Mouse (Mus musculus) MEL (cell line): Measurements from ENCODE around the gene Hdgfl2.

Experiments
- CHD1 ChIP-seq: IDR thresholded peaks from 2 replicates; pipeline ENCODE4 v1.6.1; 2012; ENCODE audit warnings: low read depth, mild to moderate bottlenecking, inconsistent platforms, low read length, improper control_type of control experiment
- CTCF ChIP-seq, 3 experiments: IDR thresholded peaks in 2 of 3; conservative IDR thresholded peaks in 1 of 3; 2 replicates each; pipeline ENCODE4 v1.5.1; 2011 to 2012; ENCODE audit warnings: low read length in 3 of 3, low read depth in 2 of 3, mild to moderate bottlenecking in 2 of 3, improper control_type of control experiment in 1 of 3, inconsistent platforms in 1 of 3, mixed read lengths in 1 of 3, moderate library complexity in 1 of 3; ENCODE audit not compliant: control insufficient read depth in 1 of 3, insufficient read depth in 1 of 3, poor library complexity in 1 of 3, severe bottlenecking in 1 of 3
- EP300 ChIP-seq, 2 experiments: IDR thresholded peaks; 2 replicates each; pipeline ENCODE4 v1.6.1; 2011; ENCODE audit warnings: improper control_type of control experiment in 2 of 2, low read length in 2 of 2, low read depth in 1 of 2, mild to moderate bottlenecking in 1 of 2
- POLR2A ChIP-seq, 2 experiments: IDR thresholded peaks; 2 replicates each; pipeline ENCODE4 v1.6.1; 2011 to 2012; ENCODE audit warnings: low read length in 2 of 2, mild to moderate bottlenecking in 2 of 2, control low read depth in 1 of 2, improper control_type of control experiment in 1 of 2, low read depth in 1 of 2, moderate library complexity in 1 of 2; ENCODE audit not compliant: control insufficient read depth in 1 of 2, insufficient read depth in 1 of 2, poor library complexity in 1 of 2
- RAD21 ChIP-seq: IDR thresholded peaks from 2 replicates; pipeline ENCODE4 v1.6.1; 2011; ENCODE audit warnings: mild to moderate bottlenecking, low read depth, low read length, improper control_type of control experiment
- SIN3A ChIP-seq: IDR thresholded peaks from 2 replicates; pipeline ENCODE4 v1.6.1; 2012; ENCODE audit warnings: low read length, improper control_type of control experiment, inconsistent platforms
- TAL1 ChIP-seq: IDR thresholded peaks from 2 replicates; pipeline ENCODE4 v1.6.1; 2012; ENCODE audit warnings: mild to moderate bottlenecking, inconsistent platforms, low read length, moderate library complexity, mixed read lengths
- TBP ChIP-seq: IDR thresholded peaks from 2 replicates; pipeline ENCODE4 v1.8.0; 2011; ENCODE audit warnings: low read depth, low read length, improper control_type of control experiment
- TCF12 ChIP-seq: IDR thresholded peaks from 2 replicates; pipeline ENCODE4 v1.6.1; 2014; ENCODE audit warnings: low read depth, mild to moderate bottlenecking, inconsistent platforms, low read length, improper control_type of control experiment, moderate library complexity
- USF1 ChIP-seq: IDR thresholded peaks from 2 replicates; pipeline ENCODE4 v1.6.1; 2014; ENCODE audit warnings: low read depth, mild to moderate bottlenecking, inconsistent platforms, low read length, improper control_type of control experiment, moderate library complexity

DNA sequence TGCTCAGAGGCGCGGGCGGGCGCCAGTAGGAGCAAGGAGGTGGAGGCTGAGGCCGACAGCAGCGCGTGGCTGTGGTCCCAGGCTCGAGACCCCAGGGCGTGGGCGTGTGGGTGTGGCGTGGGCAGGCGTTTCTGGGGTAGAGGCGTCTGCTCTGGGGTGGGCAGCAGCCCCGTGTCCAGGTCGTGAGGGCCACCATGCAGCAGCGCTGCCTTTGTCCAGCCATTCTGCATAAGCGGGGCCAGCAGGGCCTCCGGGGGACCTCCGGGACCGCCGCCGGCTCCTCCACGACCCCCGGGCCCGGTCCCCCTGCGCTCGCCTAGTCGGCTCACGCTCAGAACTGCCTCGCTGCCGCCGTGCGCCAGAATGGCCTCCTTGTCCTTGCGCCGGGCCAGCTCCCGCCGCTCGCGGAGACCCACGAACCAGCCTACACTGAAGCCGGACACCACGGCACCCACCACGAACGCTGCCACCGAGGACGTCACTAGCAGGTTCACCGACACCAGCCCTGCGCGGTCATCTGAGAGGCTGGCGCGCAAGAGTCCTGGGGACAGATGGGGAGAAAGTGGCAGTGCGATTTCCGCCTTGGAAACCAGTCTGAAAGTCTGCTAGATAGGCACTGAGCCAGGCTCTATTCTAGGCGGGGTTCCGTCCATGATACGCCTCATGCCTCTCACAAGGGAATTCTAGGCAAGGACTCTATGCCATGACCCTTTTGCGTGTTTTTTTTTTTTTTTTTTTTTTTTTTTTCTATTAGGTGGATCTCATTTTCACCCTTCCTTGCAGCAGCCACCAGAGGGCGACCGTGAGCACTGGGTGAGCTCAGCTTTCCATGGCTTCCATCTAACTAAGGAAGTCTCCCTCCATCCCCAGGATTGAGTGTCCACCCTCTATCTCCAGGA, 45.2 kb downstream of the Hdgfl2 start:
- TF ChIP-seq CTCF (IDR thresholded peaks at IDR 0.05 in 2 of 3, conservative IDR thresholded peaks at IDR 0.05 in 1 of 3; ENCODE audit: control insufficient read depth in 1 of 3, insufficient read depth in 1 of 3, low read depth in 2 of 3, low read length in 3 of 3, poor library complexity in 1 of 3, severe bottlenecking in 1 of 3) (peak; percentile 67 to 83 (median 82)), CHD1 (no peak), TAL1 (no peak), POLR2A (IDR thresholded peaks at IDR 0.05; ENCODE audit: control insufficient read depth in 1 of 2, insufficient read depth in 1 of 2, low read depth in 1 of 2, low read length in 2 of 2, poor library complexity in 1 of 2) (no peak), RAD21 (peak; percentile 17), EP300 (IDR thresholded peaks at IDR 0.05; ENCODE audit: low read depth in 1 of 2, low read length in 2 of 2) (no peak), USF1 (no peak), TCF12 (no peak), TBP (no peak), SIN3A (no peak)
